Mouse (Mus musculus) kidney, postnatal 0 days (tissue): ENCODE measurements around the gene Epn1. TPM values are rescaled to one million over a fixed set of nuclear protein-coding genes. Genes with fewer than 3 reads are reported as not detected.

Source experiments
- ATAC-seq: fragments of 200-750 bp; cut with Nextera tagmentation; replicated peaks from 2 replicates; pipeline ENCODE4 v1.8.0; 2017; ENCODE audit warnings: low read depth, moderate number of reproducible peaks, moderate TSS enrichment, moderate library complexity; ENCODE audit not compliant: low FRiP score
- DNase-seq: peaks from one replicate; pipeline ENCODE4 v3.0.0-alpha.2; 2016; ENCODE audit warnings: low spot score
- H3K27ac ChIP-seq: fragments of 300-500 bp; sonication (generic); 2 replicates; pipeline ENCODE4 v1.5.1; 2014; ENCODE audit warnings: mild to moderate bottlenecking
- H3K27me3 ChIP-seq: fragments of 300-500 bp; sonication (generic); 2 replicates; pipeline ENCODE4 v1.6.1; 2014; ENCODE audit warnings: low read length, mixed read lengths; ENCODE audit not compliant: insufficient read depth
- H3K36me3 ChIP-seq: fragments of 300-500 bp; sonication (generic); 2 replicates; pipeline ENCODE4 v1.6.1; 2014; ENCODE audit warnings: low read length, mixed read lengths; ENCODE audit not compliant: insufficient read depth
- H3K4me1 ChIP-seq: fragments of 300-500 bp; sonication (generic); replicated peaks from 2 replicates; pipeline ENCODE4 v1.6.1; 2014; ENCODE audit warnings: antibody characterized with exemption, low read length, mixed read lengths; ENCODE audit not compliant: insufficient read depth
- H3K4me2 ChIP-seq: fragments of 300-500 bp; sonication (generic); 2 replicates; pipeline ENCODE4 v1.6.1; 2014; ENCODE audit warnings: mild to moderate bottlenecking, low read length, moderate library complexity, mixed read lengths
- H3K4me3 ChIP-seq: fragments of 300-500 bp; sonication (generic); replicated peaks from 2 replicates; pipeline ENCODE4 v1.5.1; 2014; ENCODE audit warnings: low read depth, low read length
- H3K9ac ChIP-seq: fragments of 300-500 bp; sonication (generic); 2 replicates; pipeline ENCODE4 v1.6.1; 2014; ENCODE audit warnings: low read depth, low read length
- H3K9me3 ChIP-seq: fragments of 300-500 bp; sonication (generic); replicated peaks from 2 replicates; pipeline ENCODE4 v1.6.1; 2016; ENCODE audit warnings: low read length, inconsistent platforms, mixed read lengths
- CTCF ChIP-seq: IDR thresholded peaks from 2 replicates; pipeline ENCODE4 v1.5.1; 2016; ENCODE audit warnings: antibody characterized with exemption, low read depth, mild to moderate bottlenecking, moderate library complexity
- WGBS: fragments of 180-500 bp; shearing (Covaris S2); extraction: QIAGEN DNeasy Blood & Tissue Kit; methylation state at CpG from one replicate; pipeline ENCODE4 v1.1.7; 2014; 5-methylcytosine and 5-hydroxymethylcytosine counted together
- microRNA-seq: library from miRNA; unstranded; fragments of <30 nt; microRNA quantifications from one replicate; pipeline ENCODE4, GENCODE M21; 2016
- polyA plus RNA-seq: library from polyadenylated mRNA; unstranded; fragments of >200 nt; fragmentation: Nextera tagmentation; extraction: Ambion mirVana; gene quantifications from 2 replicates; pipeline ENCODE4 v1.2.1, GENCODE M21; 2015

Gene Epn1
- polyA plus RNA-seq, 1 experiment from 2014 or later: 61.7 TPM

DNA sequence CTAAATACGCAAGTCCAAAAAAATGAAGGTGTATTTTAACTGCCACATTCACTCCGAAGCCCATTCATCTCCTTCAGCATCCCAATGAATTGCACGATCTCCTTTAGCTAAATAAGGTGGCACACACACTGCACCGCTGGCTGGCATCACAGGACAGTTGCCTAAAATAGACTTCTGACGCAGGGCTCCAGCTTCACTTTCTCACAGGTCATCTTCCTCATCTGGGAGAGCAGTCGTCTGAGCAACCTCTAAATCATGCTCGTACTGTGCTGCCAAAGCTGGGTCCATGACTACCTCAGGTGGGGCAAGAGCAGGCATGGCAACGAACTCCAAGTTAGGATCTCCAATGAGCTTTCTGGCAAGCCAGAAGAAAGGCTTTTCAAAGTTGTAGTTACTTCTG, 45.0 kb downstream of the Epn1 start:
- H3K9ac ChIP-seq: no peak overlapping the region
- H3K27ac ChIP-seq: no peak overlapping the region
- no peak for ATAC-seq
- H3K4me3 ChIP-seq: 0 out of 2 replicates have a peak overlapping the region, but pooled peaks have one; percentile 30
- TF ChIP-seq CTCF: no peak
- DNase-seq: no peak
- H3K36me3 ChIP-seq: no peaks in the 10 kb centered on the region
- no peaks in the 10 kb centered on the region for H3K9me3 ChIP-seq
- no peaks in the 10 kb centered on the region for H3K27me3 ChIP-seq
- WGBS: 86% methylated on average over 8 of the region's 8 CpGs
- no peaks in the 10 kb centered on the region for H3K4me1 ChIP-seq
- H3K4me2 ChIP-seq: 0 out of 2 replicates have a peak overlapping the region, but pooled peaks have one; percentile 57

DNA sequence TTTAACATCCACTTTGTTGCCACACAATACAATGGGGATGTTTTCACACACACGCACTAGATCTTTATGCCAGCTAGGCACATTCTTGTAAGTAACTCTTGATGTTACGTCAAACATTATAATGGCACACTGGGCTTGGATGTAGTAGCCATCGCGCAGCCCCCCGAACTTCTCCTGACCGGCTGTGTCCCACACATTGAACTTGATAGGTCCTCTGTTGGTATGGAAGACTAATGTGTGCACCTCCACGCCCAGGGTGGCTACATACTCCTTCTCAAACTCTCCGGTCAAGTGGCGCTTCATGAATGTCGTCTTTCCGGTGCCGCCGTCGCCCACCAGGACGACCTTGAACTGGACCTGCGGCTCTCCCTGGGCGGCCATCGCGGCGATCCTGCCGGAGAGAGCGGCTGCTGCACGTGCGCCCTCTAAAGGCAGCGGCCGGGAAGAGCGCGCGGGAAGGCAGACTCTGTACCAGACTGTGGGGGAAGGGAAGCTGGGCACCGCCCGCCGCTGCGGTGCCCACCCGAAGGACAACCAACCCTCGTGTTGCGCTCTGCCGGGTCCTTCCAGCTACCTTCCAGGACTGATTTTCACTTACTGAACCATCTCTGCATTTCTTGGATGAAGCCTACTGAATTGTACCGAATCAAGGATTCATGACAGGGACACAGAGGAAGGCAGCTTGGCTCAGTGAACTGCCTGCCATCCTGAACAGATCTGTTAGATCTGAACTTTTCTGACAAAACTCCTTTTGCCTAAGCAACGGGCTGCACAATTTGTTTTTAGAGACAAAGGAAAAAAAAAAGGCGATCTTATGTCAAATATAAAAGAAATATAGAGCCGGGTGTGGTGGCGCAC, 45.7 kb downstream of the Epn1 start, which contains the start of gene Rasl2-9:
Gene Rasl2-9 (minus strand): TSS at position 402 of the 858 bp plus-strand sequence.
- WGBS: 20% methylated on average over 42 of the region's 42 CpGs
- Histone ChIP-seq H3K27ac (no peak within 1 kb of the TSS), H3K36me3 (no peaks in the 10 kb centered on the region), H3K9ac (peak within 1 kb of the TSS; percentile 28), H3K9me3 (no peaks in the 10 kb centered on the region), H3K4me1 (no peaks in the 10 kb centered on the region), H3K4me2 (peak within 1 kb of the TSS; percentile 57), H3K4me3 (peak within 1 kb of the TSS; percentile 30), H3K27me3 (no peaks in the 10 kb centered on the region)
- peak; percentile 76 for DNase-seq
- peak; percentile 74 for TF ChIP-seq CTCF
- peak; percentile 91 for ATAC-seq

Small RNAs within 50 kb of the gene (microRNA-seq; reads per million reads assigned to microRNA genes)
- gene Gm26217: not detected

Other genes with a start within 250 kb of the Epn1 start
- 0.62 and 0.67 TPM in 2 replicates for gene Shisa7, start 235.5 kb upstream of the Epn1 start, polyA plus RNA-seq
- 11.0 and 12.4 TPM in 2 replicates for gene Isoc2b, start 210.0 kb upstream of the Epn1 start, polyA plus RNA-seq
- gene Isoc2a, start 203.1 kb upstream of the Epn1 start, polyA plus RNA-seq: 0.72 and 0.77 TPM in 2 replicates
- gene Gm36210, start 173.7 kb upstream of the Epn1 start, polyA plus RNA-seq: not detected in 2 replicates
- gene Zfp628, start 165.0 kb upstream of the Epn1 start, polyA plus RNA-seq: 3.5 and 3.9 TPM in 2 replicates
- 2.1 and 2.6 TPM in 2 replicates for gene Nat14, start 158.2 kb upstream of the Epn1 start, polyA plus RNA-seq
- gene Ssc5d, start 154.4 kb upstream of the Epn1 start, polyA plus RNA-seq: 0.91 and 1.1 TPM in 2 replicates
- gene Sbk2, start 115.8 kb upstream of the Epn1 start, polyA plus RNA-seq: 0.12 and 0.13 TPM in 2 replicates
- 0.05 TPM in 1 of 2 replicates, not detected in the other for gene Sbk3, start 109.1 kb upstream of the Epn1 start, polyA plus RNA-seq
- gene Zfp579, start 84.1 kb upstream of the Epn1 start, polyA plus RNA-seq: 21.2 and 21.3 TPM in 2 replicates
- gene Zfp524, start 65.8 kb upstream of the Epn1 start, polyA plus RNA-seq: 12.8 and 14.1 TPM in 2 replicates
- gene Fiz1, start 65.5 kb upstream of the Epn1 start, polyA plus RNA-seq: 30.4 and 31.8 TPM in 2 replicates
- 4.7 and 5.7 TPM in 2 replicates for gene Gm44973, start 64.7 kb upstream of the Epn1 start, polyA plus RNA-seq
- gene Zfp865, start 59.9 kb upstream of the Epn1 start, polyA plus RNA-seq: 4.7 and 5.6 TPM in 2 replicates
- 22.7 and 23.5 TPM in 2 replicates for gene Ccdc106, start 59.7 kb upstream of the Epn1 start, polyA plus RNA-seq
- gene 4632433K11Rik, start 46.1 kb upstream of the Epn1 start, polyA plus RNA-seq: not detected in 2 replicates
- 5.7 and 6.6 TPM in 2 replicates for gene Zfp784, start 41.8 kb upstream of the Epn1 start, polyA plus RNA-seq
- 48.7 and 54.0 TPM in 2 replicates for gene Zfp580, start 28.7 kb upstream of the Epn1 start, polyA plus RNA-seq
- gene U2af2, start 18.1 kb upstream of the Epn1 start, polyA plus RNA-seq: 95.0 and 103 TPM in 2 replicates
- not detected in 2 replicates for gene Rfpl4, start 36.7 kb downstream of the Epn1 start, polyA plus RNA-seq
- gene Rasl2-9, start 45.7 kb downstream of the Epn1 start, polyA plus RNA-seq: 0.79 and 0.83 TPM in 2 replicates
- not detected in 2 replicates for gene Vmn1r55, start 69.4 kb downstream of the Epn1 start, polyA plus RNA-seq
- gene Vmn1r56, start 116.5 kb downstream of the Epn1 start, polyA plus RNA-seq: not detected in 2 replicates
- not detected in 2 replicates for gene Vmn1r57, start 138.3 kb downstream of the Epn1 start, polyA plus RNA-seq